Mouse (Mus musculus): Measurements from ENCODE around the gene Rogdi.

Gene Rogdi

DNA sequence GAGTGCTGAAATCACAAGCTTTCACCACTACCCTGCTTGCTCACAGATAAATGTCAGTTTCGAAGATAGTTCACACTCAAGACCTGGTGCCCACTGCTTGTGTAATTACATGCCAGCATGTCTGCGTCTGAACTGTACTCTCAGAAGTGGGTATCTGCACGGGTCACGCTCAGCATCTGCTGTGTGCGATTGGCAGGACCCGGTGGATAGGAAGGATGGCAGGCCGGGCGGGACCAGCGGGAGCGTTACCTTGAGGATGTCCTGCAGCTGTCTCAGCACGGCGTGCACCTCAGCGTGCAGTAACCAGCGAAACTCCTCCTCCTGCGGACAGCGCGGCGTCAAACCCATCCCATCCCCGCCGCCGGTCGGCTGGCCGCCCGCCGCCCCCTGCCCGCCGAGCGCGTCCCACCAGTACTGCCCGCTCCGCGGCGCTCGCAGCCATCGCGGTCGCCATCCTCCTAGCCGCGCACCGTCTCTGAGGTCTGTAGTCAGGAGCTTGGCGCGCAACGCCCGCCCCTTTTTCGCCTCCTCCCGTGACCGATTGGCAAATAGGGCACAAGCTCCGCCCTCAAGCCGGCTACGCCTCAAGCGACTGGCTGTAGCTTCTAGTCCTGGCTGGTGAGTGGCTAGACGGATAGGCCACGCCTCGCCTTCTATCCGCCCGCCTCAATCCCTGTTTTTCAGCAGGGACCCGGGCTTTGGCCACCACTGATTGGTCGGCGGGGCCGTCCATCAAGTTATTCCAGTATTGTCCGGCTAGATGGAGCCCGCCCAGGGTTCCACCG is at the start of gene Rogdi:
Gene Rogdi, minus strand, starts transcription at position 500 of the 785 bp plus-strand sequence.
- peak; percentile 96 to 97 for DNase-seq (ENCODE audit: low spot score in 2 of 2)

DNA sequence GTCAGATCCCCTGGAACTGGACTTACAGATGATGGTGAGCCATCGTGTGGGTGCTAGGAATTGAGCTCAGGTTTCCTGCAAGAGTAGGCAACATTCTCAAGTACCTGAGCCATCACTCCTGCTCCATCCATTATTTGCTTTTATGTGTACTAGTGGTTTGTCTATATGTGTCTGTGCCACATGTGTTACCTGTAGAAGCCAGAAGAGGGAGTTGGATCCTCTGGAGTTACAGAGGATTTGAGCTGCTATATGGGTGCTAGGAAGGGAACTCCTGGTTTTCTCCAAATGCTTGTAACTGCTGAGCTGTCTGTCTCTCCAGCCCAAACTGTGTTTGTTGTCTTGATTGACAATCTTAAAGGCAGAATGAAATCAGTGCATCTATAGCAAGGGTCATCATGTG is 44.8 kb upstream of the Rogdi start:
- DNase-seq (ENCODE audit: low spot score in 2 of 2), result no peak

DNA sequence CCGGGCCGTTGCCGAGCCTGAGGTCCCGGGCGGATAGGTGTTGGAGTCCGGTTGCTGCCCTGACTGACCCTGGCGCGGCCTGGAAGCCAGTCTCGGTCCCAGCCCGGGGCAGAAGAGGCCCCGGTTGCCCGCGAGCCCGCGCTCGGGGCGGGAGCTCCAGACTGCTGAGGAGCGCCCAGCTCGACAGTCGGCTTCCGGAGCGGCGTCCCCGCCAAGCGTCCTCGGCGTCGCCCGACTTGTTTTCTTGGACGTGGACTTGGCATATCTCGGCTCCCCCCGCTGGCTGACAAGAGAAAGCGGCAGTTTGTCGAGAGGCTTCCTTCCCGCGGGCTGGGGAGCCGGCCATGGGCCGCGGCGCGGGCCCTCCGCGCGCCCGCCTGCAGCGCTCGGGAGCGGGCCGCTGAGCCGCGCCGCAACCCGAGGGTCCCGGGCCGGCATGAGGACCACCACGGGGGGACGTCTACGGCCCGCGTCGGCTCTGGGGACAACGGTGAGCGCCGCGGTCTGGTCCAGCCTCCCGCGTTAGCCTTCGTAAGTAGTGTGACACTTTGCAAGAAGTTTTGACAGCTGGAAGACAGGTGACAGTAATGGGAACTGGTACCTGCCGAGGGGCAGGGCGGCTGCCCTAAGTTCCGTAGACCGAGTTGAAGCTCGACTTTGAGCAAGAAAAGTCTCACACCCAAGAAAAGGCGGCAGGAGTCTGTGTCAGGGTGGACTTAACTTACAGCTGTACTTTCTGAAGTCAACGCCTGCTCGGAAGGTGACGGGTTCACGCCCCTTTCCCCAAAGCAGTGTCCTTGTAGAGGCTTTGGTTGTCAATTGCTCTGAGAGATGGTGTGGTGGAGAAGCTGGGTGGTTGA is 37.1 kb upstream of the Rogdi start:
- peak; percentile 69 for DNase-seq (ENCODE audit: low spot score in 2 of 2)

DNA sequence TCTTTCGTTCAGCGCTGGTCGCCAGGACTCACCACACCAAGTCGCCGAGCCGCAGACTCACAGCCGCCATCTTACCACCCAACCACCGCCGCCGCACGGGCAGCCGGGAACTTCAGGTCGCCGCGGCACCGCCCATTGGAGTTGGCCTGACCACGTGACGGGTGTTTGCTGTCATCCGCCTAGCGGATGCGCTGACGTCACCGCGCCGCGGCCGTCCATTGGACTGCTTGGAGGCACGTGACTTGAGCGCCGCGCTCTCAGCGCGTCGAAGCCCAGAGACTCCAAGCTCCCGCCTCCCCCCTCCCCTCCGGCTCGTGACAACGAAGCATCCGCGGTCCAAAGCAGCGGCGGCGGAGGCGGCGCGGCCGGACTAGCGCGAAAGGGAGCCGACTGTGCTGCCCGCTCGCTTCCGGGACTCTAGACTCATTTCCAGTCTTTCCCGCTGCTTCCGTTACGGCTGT is 36.5 kb upstream of the Rogdi start, which contains the start of the genes Glyr1 and Ubn1:
Gene Glyr1, minus strand, starts transcription at position 90 of the 461 bp plus-strand sequence.
Gene Ubn1, plus strand, starts transcription at position 284 of the 461 bp plus-strand sequence.
- DNase-seq (ENCODE audit: low spot score in 2 of 2), result peak; percentile 100

DNA sequence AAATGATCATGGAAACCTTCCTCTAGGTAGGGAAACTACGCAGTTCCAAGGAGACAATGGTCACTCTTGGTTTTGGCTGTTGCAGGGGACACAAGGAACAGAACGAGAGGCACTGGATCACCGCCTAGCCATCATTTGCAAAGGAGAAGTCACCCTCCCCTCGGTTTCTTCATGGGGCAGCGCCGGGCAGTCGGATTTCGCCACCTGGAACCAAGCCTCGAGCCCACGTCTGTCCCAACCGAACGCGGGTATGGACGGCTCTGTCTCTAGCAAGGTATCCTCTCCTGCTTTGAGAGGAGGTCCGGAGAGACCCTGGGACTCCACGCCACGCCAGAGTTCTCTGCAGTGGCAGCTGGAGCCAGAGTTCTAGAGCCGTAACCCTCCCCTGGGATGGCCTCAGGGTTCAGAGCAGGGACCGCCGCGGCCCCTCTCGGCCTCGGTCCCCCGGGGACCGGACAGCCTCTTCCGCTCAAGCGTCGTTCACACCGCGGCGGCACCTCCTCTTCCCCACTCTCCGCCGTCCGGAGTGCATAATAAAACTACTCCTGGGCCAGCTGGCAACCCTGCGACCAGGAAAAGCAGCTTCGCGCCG is 35.9 kb upstream of the Rogdi start:
- no peak for DNase-seq (ENCODE audit: low spot score in 2 of 2)

DNA sequence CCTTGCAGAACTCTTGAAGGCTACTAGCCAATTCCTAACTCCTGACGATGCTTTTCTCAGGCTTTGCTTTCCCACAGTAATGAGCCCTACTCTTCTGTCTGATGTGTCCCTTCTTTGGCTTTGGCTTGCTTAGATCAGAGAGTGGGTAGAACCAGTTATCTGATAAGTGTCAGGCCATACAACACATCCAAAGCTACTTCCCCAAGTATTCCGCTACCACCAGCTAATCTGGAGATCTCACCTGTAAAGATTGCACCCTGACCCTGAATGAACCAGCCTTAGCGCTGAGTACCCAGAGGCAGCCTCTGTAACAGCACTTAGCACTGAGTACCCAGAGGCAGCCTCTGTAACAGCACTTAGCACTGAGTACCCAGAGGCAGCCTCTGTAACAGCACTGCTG is 32.0 kb upstream of the Rogdi start:
- no peak for DNase-seq (ENCODE audit: low spot score in 2 of 2)

DNA sequence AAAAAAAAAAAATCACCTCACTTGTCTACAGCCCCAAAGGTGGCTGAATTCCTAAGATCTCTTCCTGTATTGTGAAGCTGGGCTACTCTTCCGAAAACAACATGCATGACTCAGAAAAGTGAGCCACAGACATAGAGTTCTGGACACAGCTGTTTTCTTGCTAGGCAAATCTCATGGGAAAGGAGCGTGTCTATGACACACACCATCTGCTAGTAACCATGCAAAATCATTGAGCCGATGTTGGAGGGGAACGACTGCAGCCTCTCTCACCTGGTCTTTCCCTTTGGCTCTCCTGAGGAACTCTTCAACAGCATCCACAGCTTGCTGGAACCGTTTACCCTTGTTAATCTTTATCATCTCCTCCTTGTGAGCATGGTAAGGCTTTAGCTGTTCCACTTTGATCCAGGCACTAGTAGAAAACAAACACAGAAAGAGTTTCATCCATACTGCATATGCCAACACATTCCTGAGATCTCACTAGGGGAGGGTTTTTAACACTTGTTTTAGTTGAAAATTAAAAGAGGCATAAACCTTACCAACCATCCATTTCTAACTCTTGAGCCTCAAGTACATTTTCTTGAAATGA is 23.4 kb upstream of the Rogdi start:
- DNase-seq (ENCODE audit: low spot score in 2 of 2), result no peak

DNA sequence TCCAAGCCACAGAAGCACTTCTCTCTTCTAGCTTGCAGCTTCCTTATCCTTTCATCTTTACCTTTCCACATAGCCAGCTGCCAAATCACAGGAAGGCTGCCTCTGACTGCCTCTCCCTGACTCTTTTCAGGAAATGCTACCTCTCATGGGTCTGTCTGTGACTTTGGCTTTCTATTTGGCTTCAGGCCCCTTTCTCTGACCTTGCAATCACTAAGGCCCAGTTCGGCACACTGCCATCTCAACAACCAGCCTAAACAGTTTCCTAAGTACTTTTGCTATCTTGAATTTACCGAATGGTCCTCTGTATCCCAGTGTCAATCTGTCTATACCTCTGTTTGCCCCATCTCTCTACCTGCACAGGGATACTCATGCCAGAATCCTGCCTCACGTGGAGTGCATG is 22.2 kb upstream of the Rogdi start:
- DNase-seq (ENCODE audit: low spot score in 2 of 2), result no peak

DNA sequence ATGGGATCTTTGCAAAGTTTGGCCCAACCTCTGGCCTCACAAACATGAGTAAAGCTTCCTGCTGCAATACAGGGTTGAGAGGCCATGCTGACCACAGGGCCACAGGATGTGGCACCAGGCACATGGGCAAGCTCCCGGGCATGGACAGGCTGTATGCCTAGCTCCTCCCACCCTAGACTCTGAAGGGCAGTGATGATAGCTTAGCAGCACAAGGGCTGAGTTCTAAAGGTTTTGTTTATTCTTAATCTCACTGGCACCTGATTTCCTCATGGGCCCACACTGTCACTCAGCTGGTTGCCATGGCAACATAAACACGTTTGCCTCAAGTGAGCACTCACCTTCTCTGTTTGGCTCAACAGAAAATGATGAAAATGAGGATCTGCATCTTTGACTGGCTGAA is 16.5 kb upstream of the Rogdi start:
- no peak for DNase-seq (ENCODE audit: low spot score in 2 of 2)

DNA sequence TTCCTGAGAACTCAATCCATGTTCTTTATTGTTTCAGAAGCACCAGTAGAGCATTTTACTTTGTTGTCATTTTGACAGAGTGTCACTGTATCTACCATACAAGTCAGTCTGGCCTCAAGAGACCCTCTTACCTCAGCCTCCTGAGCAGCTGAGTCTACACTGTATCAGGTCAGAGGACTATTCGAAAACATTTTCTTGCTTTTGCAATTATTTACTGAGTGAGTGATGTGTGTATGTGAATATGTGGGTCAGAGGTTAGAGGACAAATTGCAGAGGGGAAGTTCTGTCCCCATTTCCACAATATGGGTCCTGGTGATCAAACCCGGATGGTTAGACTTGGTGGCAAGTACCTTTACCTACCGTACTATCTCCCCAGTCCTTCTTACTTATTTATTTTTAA is 10.7 kb upstream of the Rogdi start:
- DNase-seq (ENCODE audit: low spot score in 2 of 2), result no peak

DNA sequence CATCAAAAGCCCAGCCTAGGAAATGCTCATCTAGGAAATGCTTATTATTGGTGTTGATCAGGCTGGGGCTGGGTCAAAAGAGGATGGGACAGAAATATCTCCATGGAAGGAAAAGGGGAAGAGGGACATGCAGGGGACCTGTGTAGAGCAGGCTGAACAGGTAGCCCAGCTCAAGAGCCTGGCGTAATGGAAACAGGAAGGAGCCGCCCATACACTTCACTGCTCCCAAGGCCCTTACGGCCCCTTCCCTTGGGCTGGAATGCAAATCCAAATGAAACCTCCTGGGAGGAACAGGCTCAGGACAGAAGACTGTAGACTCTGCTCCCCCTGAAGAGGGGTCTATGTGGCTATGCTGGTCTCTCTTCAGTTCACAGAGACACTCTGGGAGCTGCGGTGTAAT is 1.2 kb upstream of the Rogdi start:
- DNase-seq (ENCODE audit: low spot score in 2 of 2), result no peak

DNA sequence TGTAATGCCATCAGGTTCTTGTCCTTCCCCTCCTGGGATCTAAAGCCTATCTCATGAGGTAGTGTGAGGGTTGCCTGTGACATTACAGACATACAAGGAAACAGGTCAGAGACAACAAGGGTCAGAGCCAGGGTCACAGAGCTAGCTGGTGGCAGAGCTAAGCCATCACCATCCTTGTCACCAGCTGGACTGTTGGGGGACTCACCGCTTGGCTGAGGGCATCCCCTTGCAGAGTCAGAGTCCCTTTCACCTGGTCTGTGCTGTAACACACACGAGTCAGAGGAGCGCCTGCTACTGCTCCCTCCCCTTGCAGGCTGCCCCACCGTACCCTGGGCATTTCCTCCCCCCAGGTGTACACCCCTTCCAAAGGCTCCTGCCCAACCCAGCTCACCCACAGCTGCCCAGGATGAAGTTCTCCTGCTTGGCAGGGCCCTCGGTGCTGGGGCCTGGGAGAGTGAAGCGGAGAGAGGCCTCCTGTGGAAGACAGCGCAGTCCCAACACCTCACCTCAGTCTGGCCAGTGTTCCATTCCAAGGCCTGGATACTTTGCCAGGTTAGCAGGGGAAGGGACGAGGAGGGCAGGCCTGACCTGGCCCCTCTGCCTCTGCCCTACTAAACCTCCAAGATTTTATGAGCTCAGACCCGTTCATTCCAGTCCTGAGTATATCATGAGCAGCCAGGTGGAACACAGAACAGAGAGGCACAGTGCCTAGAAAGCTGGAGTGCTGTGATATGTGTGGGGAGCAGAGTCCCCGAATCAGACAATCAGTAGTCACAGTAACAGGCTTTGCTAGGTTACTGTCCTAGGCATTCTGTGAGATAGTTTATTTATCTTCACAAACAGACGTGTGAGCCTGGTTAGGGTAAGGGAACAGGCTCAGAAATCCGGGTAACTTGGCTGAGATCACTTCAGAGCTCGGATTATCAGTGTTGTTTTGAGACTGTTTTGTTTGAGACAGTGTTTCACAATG is 1.0 kb downstream of the Rogdi start:
- DNase-seq (ENCODE audit: low spot score in 2 of 2), result peak; percentile 9 to 29

DNA sequence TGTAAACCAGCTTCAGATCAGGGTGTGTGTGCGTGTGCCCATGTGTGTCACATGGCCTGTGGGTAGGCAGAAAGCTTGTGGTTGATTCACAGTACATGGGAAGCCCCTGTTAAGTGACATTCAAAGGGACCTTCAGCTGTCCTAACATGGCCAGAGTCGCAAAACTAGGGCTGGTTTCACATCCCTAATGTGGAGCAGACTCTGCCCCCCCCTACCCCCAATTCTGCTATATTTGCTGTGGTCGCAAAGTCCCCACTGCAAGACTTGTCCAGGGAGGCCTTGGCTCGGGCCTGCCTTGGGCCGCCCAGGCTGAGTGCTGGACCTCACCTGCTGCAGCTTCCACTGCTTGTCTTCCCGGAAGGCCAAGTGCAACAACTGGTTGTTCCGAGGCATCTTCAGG is 2.1 kb downstream of the Rogdi start:
- DNase-seq (ENCODE audit: low spot score in 2 of 2), result peak; percentile 70 to 72

DNA sequence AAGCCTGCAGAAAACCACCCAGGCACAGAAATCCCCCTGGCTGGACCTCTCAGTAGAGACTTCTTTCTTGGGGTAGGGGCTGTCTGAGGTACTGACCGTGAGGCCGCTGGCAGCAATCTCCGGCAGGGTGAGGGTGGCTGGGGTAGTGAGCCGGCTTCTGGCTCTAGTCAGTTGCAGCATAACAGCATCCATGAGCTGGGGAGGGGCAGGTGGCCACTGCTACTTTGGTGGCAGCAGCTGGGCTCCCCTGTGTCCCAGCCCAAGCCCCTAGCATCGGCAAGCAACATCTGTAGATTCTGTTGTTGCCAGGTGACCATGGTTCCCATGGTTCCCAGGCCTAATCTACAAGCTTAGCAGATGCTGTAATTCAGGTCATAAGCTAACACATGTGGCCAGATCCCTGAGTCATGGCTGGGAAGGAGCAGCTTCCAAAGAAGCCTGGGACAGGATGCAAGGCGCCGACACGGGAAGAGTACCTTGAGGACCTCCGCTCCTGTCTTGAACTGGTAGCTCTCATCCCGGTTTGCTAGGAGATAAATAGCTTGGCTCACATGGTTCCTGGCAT is 2.9 kb downstream of the Rogdi start:
- no peak for DNase-seq (ENCODE audit: low spot score in 2 of 2)

DNA sequence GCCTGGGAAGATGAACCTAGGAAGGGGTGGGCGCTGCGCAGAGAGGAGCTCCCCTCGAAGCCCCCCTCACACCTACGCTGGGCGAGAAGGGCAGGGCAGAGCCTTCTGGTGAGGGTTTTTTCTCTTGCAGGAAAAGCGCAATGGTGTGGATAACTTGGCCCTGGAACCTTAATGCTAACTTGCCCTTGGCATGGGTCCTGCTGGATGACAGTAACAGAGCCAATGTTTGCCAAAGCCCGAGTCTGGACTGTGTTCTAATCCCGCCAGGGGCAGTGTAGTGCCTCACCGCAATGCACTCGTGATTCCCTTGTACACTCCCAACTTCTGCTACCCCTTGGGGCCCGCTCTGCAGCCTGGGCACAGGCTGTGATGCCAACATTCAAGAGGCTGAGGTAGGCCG is 5.3 kb downstream of the Rogdi start:
- DNase-seq (ENCODE audit: low spot score in 2 of 2), result no peak

DNA sequence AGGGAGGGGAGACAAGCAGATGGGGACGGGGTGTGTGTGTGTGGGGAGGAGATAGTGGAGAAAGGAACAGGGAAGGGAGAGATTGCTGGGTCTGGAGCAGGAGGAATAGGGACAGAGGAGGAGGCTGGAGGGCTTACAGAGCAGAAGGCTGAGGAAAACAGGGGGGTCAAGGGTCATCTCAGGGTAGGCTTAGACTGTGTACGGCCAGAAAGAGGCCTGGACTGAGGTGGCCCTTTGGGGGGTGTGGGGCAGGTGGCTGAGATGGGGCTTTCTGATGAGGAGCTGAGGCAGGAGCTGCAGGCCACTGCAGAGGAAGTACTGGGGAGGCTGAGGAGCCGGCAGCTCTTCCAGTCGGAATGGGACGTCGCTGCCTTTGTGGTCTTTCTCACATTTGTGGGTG is 5.9 kb downstream of the Rogdi start:
- no peak for DNase-seq (ENCODE audit: low spot score in 2 of 2)

DNA sequence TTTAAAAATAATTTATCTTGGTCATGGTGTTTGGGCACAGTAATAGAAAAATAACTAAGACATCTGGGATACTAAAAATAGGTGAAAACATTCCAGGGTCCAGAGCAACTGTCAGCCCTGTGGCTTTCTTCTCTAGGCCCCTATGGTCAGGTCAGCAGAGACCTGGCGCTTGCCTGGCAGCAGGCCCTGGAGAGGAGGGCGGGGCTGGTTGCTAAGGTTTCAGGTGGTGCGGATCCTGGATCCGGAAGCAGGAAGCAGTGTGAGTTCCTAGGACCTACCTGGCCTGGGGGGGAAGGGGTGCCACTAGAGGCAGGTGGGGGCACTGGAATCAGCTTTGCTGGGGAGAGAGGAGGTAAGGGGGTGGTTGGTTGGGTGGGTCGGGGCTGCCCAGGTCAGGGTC is 6.3 kb downstream of the Rogdi start, which contains the start of gene Smim22:
Gene Smim22, plus strand, starts transcription at position 222 of the 400 bp plus-strand sequence.
- no peak for DNase-seq (ENCODE audit: low spot score in 2 of 2)

DNA sequence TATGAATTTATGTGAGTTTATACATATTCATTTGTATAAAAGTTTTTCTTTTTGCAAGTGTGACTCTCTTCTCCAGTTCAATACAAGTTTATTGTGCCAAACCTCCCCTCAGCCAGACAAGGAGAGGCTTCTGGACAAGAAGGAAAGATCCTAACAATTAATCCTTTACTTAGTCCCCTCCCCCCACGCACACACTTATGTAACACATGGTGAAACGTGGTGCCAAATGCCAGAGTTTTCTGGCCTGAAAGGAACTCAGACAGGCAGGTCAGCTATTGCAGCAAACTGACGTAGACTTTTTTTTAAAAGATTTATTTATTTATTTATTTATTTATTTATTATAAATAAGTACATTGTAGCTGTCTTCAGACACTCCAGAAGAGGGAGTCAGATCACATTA is 12.7 kb downstream of the Rogdi start:
- DNase-seq (ENCODE audit: low spot score in 2 of 2), result no peak

DNA sequence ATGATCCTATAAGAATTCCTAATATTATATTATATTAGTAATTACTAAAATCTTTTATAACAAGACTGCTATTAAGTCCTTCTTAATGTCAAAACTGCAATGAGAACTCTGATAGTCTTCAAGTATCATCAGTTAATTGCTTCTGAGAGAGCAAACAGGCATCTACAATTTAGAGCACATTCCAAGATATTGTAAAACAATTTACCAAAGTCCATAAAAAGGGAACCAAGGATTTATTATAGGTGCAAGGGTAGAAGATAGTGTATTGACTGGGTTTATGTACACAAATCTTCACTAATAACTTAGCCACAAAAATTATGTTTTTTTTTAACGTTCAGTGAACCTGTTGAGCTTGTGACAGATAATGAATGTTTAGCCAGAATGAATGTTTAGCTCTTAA is 14.4 kb downstream of the Rogdi start:
- no peak for DNase-seq (ENCODE audit: low spot score in 2 of 2)

DNA sequence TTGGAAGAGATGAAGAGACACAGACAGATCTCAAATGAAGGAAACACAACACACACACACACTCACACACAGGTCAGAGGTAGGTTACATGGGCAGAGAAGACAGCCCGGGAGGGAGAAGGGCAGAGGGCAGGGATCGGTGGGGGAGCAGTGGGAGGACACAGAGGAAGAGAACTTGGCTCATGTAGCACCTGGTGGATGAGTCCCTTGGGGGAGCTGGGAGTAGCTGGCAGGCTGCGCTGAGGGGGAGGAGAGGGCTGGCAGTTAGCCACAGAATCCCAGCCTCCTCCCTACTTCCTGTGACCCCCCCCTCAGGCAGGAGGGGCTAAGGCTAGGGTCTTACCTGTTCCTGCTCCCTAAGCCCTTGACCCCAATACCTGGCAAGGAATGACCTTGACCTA is 15.8 kb downstream of the Rogdi start, which contains the start of gene Sept12:
Gene Sept12, minus strand, starts transcription at position 300 of the 400 bp plus-strand sequence.
- DNase-seq (ENCODE audit: low spot score in 2 of 2), result no peak

Measured in spleen, postnatal 36 days (tissue).